In genomic region chr4:119192757-119193156, GRCm38 (mm10) we compare ENCODE assay signal across 21 mouse cellular contexts. TPM values are rescaled to one million over a fixed set of nuclear protein-coding genes. Genes with fewer than 3 reads are reported as not detected.
"Had no signal": no experiment of that assay in that cellular context is flagged by ENCODE, and none has a peak within 500 bp of the region (broad histone marks: within the 10 kb centered on the region; RNA-seq: fewer than 3 reads in every experiment).

No protein-coding gene starts in this region.

- H3K36me3 ChIP-seq: midbrain, embryonic 13.5 days; midbrain, embryonic 15.5 days; neural tube, embryonic 15.5 days had no signal

- H3K27ac ChIP-seq: midbrain, embryonic 13.5 days; midbrain, embryonic 15.5 days; neural tube, embryonic 13.5 days; neural tube, embryonic 15.5 days had no signal

- DNase-seq: lung, adult 18-20 months; lung, embryonic 14.5 days; lung, postnatal 10 days; lung, postnatal 4 days; retina, postnatal 1 day; right cerebral cortex, adult 18-20 months; right cerebral cortex, postnatal 25 days; right cerebral cortex, postnatal 4 days; spleen, adult 18-20 months; thymus, adult 18-20 months; thymus, postnatal 14 days; thymus, postnatal 36 days had no signal

- ATAC-seq: midbrain, embryonic 13.5 days; midbrain, embryonic 15.5 days had no signal

- H3K4me2 ChIP-seq: lung, embryonic 14.5 days; midbrain, embryonic 11.5 days; midbrain, embryonic 13.5 days; midbrain, embryonic 15.5 days; neural tube, embryonic 13.5 days; neural tube, embryonic 15.5 days had no signal

- H3K9ac ChIP-seq: lung, embryonic 14.5 days; midbrain, embryonic 13.5 days; midbrain, embryonic 15.5 days; neural tube, embryonic 13.5 days; neural tube, embryonic 15.5 days had no signal

- H3K9me3 ChIP-seq: midbrain, embryonic 13.5 days; midbrain, embryonic 15.5 days; neural tube, embryonic 13.5 days; neural tube, embryonic 15.5 days had no signal

- H3K4me3 ChIP-seq: midbrain, embryonic 13.5 days; midbrain, embryonic 15.5 days; myocyte; neural tube, embryonic 13.5 days; neural tube, embryonic 15.5 days had no signal

- H3K27me3 ChIP-seq: midbrain, embryonic 13.5 days; midbrain, embryonic 15.5 days; neural tube, embryonic 13.5 days; neural tube, embryonic 15.5 days had no signal

RNA-seq across cellular contexts. Expression of gene Tmem269, which starts 25.3 kb away (rescaled TPM):
- polyA plus RNA-seq: lung, embryonic 14.5 days; lung, embryonic 16.5 days; neural tube, embryonic 11.5 days; neural tube, embryonic 13.5 days; stomach, embryonic 14.5 days had no signal
